ENCODE assay signal across 16 mouse cellular contexts in the genomic region with DNA sequence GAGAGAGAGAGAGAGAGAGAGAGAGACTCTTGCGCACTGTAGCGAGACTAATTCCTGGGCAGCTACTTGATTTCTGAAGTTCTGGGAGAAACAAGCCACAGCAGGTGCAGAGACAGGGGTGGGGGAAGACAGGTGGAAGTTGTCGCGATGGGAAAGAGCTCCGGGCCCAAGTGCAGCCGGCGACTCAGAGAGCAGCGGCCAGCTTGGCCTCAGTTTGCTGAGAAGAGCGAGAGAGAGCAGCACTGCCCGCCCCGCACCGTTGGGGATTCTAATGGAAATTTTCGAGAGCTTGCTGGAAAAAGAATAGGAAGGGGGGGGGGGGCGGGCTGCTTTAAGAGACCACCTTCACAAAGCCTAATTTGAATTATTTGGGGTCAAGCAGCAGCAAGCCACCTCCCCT. TPM values are rescaled to one million over a fixed set of nuclear protein-coding genes. Genes with fewer than 3 reads are reported as not detected.
A peak's percentile ranks its signal among the peaks of the same experiment; 100 is the strongest.
DNase-seq lines count a peak whose midpoint lies in the region; ATAC-seq and TF ChIP-seq lines count a peak whose summit lies in the region.
"Had no signal": no experiment of that assay in that cellular context is flagged by ENCODE, and none has a peak within 500 bp of the region (broad histone marks: within the 10 kb centered on the region; RNA-seq: fewer than 3 reads in every experiment).

No protein-coding gene starts in this region.

- no peak overlapping the region for H3K27ac ChIP-seq in heart, embryonic 14.5 days (replicated peaks in 1 of 2; ENCODE audit: control insufficient read depth in 1 of 2, insufficient read depth in 1 of 2, low read depth in 2 of 2, low read length in 2 of 2)
- H3K27ac ChIP-seq in forebrain, embryonic 14.5 days (ENCODE audit: low read depth, low read length) = peak overlapping the region; percentile 6; the same call in 1 of the 2 replicates
- no peak overlapping the region for H3K27ac ChIP-seq in midbrain, embryonic 13.5 days
- H3K27ac ChIP-seq: intestine, embryonic 15.5 days had no signal

- DNase-seq in heart, postnatal 36 days = no peak
- DNase-seq in brain, embryonic 14.5 days (ENCODE audit: low read depth) = peak; percentile 79
- DNase-seq in forebrain, embryonic 14.5 days (ENCODE audit: low spot score) = peak; percentile 51
- no peak for DNase-seq in adrenal gland, postnatal 10 days
- DNase-seq in thymus, postnatal 14 days = no peak
- DNase-seq: adrenal gland, postnatal 25 days; cerebellum, adult 18-20 months; right cerebral cortex, adult 18-20 months had no signal

- H3K4me3 ChIP-seq in heart, embryonic 14.5 days (ENCODE audit: control insufficient read depth in 1 of 2, insufficient read depth in 1 of 2, low read depth in 1 of 2, low read length in 2 of 2) = no peak overlapping the region
- H3K4me3 ChIP-seq in forebrain, embryonic 14.5 days (ENCODE audit: low read depth, low read length) = no peak overlapping the region
- no peak overlapping the region for H3K4me3 ChIP-seq in midbrain, embryonic 13.5 days (replicated peaks)
- H3K4me3 ChIP-seq: intestine, embryonic 15.5 days had no signal

- peak overlapping the region; percentile 16; the same call in 1 of the 2 replicates for H3K4me2 ChIP-seq in heart, embryonic 14.5 days (ENCODE audit: low read length)
- peak overlapping the region; percentile 44; the same call in 1 of the 2 replicates for H3K4me2 ChIP-seq in forebrain, embryonic 14.5 days (ENCODE audit: low read length)
- 0 out of 2 replicates have a peak overlapping the region, but pooled peaks have one; percentile 21 for H3K4me2 ChIP-seq in midbrain, embryonic 13.5 days (replicated peaks)
- H3K4me2 ChIP-seq: intestine, embryonic 15.5 days had no signal

- WGBS in heart, embryonic 14.5 days = 3% methylated on average over 12 of the region's 14 CpGs
- WGBS in forebrain, embryonic 14.5 days = 0% methylated on average over 13 of the region's 14 CpGs
- under 1% methylated on average over 14 of the region's 14 CpGs for WGBS in midbrain, embryonic 13.5 days

- intact Hi-C loops in heart, postnatal 36 days (cut with DNase I) = loop anchor here (2.0 kb wide), 1 partner anchor 68 kb away; no protein-coding TSS in a partner anchor

- no peak for TF ChIP-seq CTCF in brain, embryonic 14.5 days (IDR thresholded peaks at IDR 0.05; ENCODE audit: borderline replicate concordance, extremely low read depth, insufficient read depth, insufficient read length)

- peaks cover 98% of the 10 kb centered on the region for H3K27me3 ChIP-seq in heart, embryonic 14.5 days (ENCODE audit: control insufficient read depth, insufficient read depth, low read length)
- peaks cover 75% of the 10 kb centered on the region for H3K27me3 ChIP-seq in forebrain, embryonic 14.5 days (replicated peaks; ENCODE audit: control insufficient read depth, insufficient read depth, low read length)
- peaks cover 99% of the 10 kb centered on the region for H3K27me3 ChIP-seq in midbrain, embryonic 13.5 days

- peaks cover 3% of the 10 kb centered on the region in 2 experiments; a peak in 1 of 4 replicates for H3K4me1 ChIP-seq in heart, embryonic 14.5 days (ENCODE audit: control insufficient read depth in 2 of 2, insufficient read depth in 2 of 2, low read length in 2 of 2)
- H3K4me1 ChIP-seq in forebrain, embryonic 14.5 days (ENCODE audit: control insufficient read depth, insufficient read depth, low read length) = peaks cover 15% of the 10 kb centered on the region
- H3K4me1 ChIP-seq in midbrain, embryonic 13.5 days (replicated peaks) = peaks cover 28% of the 10 kb centered on the region

- no peak overlapping the region for H3K9ac ChIP-seq in heart, embryonic 14.5 days (ENCODE audit: low read length)
- H3K9ac ChIP-seq in forebrain, embryonic 14.5 days (ENCODE audit: low read length) = no peak overlapping the region
- no peak overlapping the region for H3K9ac ChIP-seq in midbrain, embryonic 13.5 days (replicated peaks)
- H3K9ac ChIP-seq: intestine, embryonic 15.5 days had no signal

- no peak for TF ChIP-seq POLR2A in brain, embryonic 14.5 days (IDR thresholded peaks at IDR 0.05; ENCODE audit: borderline replicate concordance, extremely low read depth, insufficient read depth, insufficient read length, poor library complexity, severe bottlenecking)

- no peaks in the 10 kb centered on the region for H3K36me3 ChIP-seq in heart, embryonic 14.5 days (ENCODE audit: control insufficient read depth, insufficient read depth, low read length)
- H3K36me3 ChIP-seq in forebrain, embryonic 14.5 days (ENCODE audit: control insufficient read depth, insufficient read depth, low read length) = no peaks in the 10 kb centered on the region
- no peaks in the 10 kb centered on the region for H3K36me3 ChIP-seq in midbrain, embryonic 13.5 days
- H3K36me3 ChIP-seq: intestine, embryonic 15.5 days had no signal

- ATAC-seq in heart, embryonic 14.5 days (ENCODE audit: insufficient number of reproducible peaks, insufficient read depth, low FRiP score, low read depth) = no peak
- ATAC-seq in forebrain, embryonic 14.5 days = no peak
- ATAC-seq in midbrain, embryonic 13.5 days = no peak
- ATAC-seq in megakaryocyte progenitor cell, adult 5-6 weeks (replicated peaks; ENCODE audit: poor library complexity) = no peak
- ATAC-seq: intestine, embryonic 15.5 days; Patski had no signal

- H3K9me3 ChIP-seq in heart, embryonic 14.5 days (ENCODE audit: control insufficient read depth, low read length) = no peaks in the 10 kb centered on the region
- no peaks in the 10 kb centered on the region for H3K9me3 ChIP-seq in forebrain, embryonic 14.5 days (replicated peaks; ENCODE audit: control insufficient read depth, low read length)
- H3K9me3 ChIP-seq in midbrain, embryonic 13.5 days = no peaks in the 10 kb centered on the region
- H3K9me3 ChIP-seq: intestine, embryonic 15.5 days had no signal

RNA-seq across cellular contexts. Expression of gene Gsx2, which starts 7.7 kb away (rescaled TPM):
- not detected in 2 replicates for polyA plus RNA-seq in heart, embryonic 14.5 days (2014; fragmentation: Nextera tagmentation; extraction: Ambion mirVana)
- total RNA-seq in heart, postnatal 36 days (2021) = not detected
- 3.7 and 6.1 TPM in 2 replicates for polyA plus RNA-seq in brain, embryonic 14.5 days (2012; rRNA removed)
- polyA plus RNA-seq in forebrain, embryonic 14.5 days (2014; fragmentation: Nextera tagmentation; extraction: Ambion mirVana) = 5.6 and 7.4 TPM in 2 replicates
- polyA plus RNA-seq in midbrain, embryonic 13.5 days (2015; fragmentation: Nextera tagmentation; extraction: Ambion mirVana) = 0.31 and 0.94 TPM in 2 replicates
- total RNA-seq in megakaryocyte progenitor cell, adult 5-6 weeks (2015) = not detected in 2 replicates
- total RNA-seq in megakaryocyte progenitor cell, adult 5-6 weeks (2017) = not detected in 2 replicates
- not detected for total RNA-seq in adrenal gland, postnatal 10 days (2021)
- total RNA-seq: adrenal gland, postnatal 25 days; heart, adult 18-20 months; monocyte, adult 5-6 weeks had no signal
- polyA plus RNA-seq: intestine, embryonic 15.5 days; liver, embryonic 16.5 days; Patski had no signal

RNA-seq across cellular contexts. Expression of gene Chic2, which starts 38.5 kb away (rescaled TPM):
- 38.1 and 40.0 TPM in 2 replicates for polyA plus RNA-seq in heart, embryonic 14.5 days (2014; fragmentation: Nextera tagmentation; extraction: Ambion mirVana)
- total RNA-seq in heart, postnatal 36 days (2021) = 10 to 100 TPM; 23.8 to 26.4 TPM
- 27.9 and 31.6 TPM in 2 replicates for polyA plus RNA-seq in brain, embryonic 14.5 days (2012; rRNA removed)
- 40.6 and 48.0 TPM in 2 replicates for polyA plus RNA-seq in forebrain, embryonic 14.5 days (2014; fragmentation: Nextera tagmentation; extraction: Ambion mirVana)
- 28.7 and 29.1 TPM in 2 replicates for polyA plus RNA-seq in midbrain, embryonic 13.5 days (2015; fragmentation: Nextera tagmentation; extraction: Ambion mirVana)
- total RNA-seq in megakaryocyte progenitor cell, adult 5-6 weeks (2015) = 49.1 and 57.3 TPM in 2 replicates
- total RNA-seq in megakaryocyte progenitor cell, adult 5-6 weeks (2017) = 33.8 and 34.5 TPM in 2 replicates
- 10 to 100 TPM; 34.2 to 38.2 TPM for total RNA-seq in adrenal gland, postnatal 10 days (2021)

Comparison
In these comparisons a context has a peak if more than half of its experiments do, and no peak if none do; other contexts are left out.
1. DNase-seq: peak in brain, embryonic 14.5 days (single experiment) and forebrain, embryonic 14.5 days (single experiment); none in heart, postnatal 36 days (0 of 2), adrenal gland, postnatal 10 days (single experiment) and thymus, postnatal 14 days (single experiment).
2. Peak in every context shown above with its lines, with median percentiles within 50 percentile points of each other: H3K4me2 ChIP-seq.